Mouse (Mus musculus): ENCODE measurements around the gene Tnrc6c. TPM values are rescaled to one million over a fixed set of nuclear protein-coding genes. Genes with fewer than 3 reads are reported as not detected.

Gene Tnrc6c
- polyA plus RNA-seq, 1 experiment from 2014 or later: 12.6 TPM

GRCm38 (mm10) chr11:117729798-117730489, 75.9 kb downstream of the Tnrc6c start:
- ATAC-seq (replicated peaks; ENCODE audit: low FRiP score, low TSS enrichment, low read depth) (no peak), DNase-seq (ENCODE audit: low spot score) (no peak)
- H3K27ac ChIP-seq (ENCODE audit: low read depth): no peak overlapping the region
- no peak overlapping the region for H3K4me2 ChIP-seq (ENCODE audit: low read length)
- H3K27me3 ChIP-seq (replicated peaks; ENCODE audit: control insufficient read depth, insufficient read depth, low read length): no peaks in the 10 kb centered on the region
- H3K9me3 ChIP-seq (ENCODE audit: control insufficient read depth, low read length): no peaks in the 10 kb centered on the region
- H3K4me3 ChIP-seq (ENCODE audit: low read depth, low read length): no peak overlapping the region
- WGBS: 64% methylated on average over 7 of the region's 7 CpGs
- peaks cover 8% of the 10 kb centered on the region; the same call in 1 of the 2 replicates for H3K4me1 ChIP-seq (replicated peaks; ENCODE audit: control insufficient read depth, insufficient read depth, low read length)
- peaks cover 18% of the 10 kb centered on the region for H3K36me3 ChIP-seq (ENCODE audit: control insufficient read depth, insufficient read depth, low read length)
- H3K9ac ChIP-seq (ENCODE audit: low read length): no peak overlapping the region

GRCm38 (mm10) chr11:117730490-117730838, 76.4 kb downstream of the Tnrc6c start:
- Histone ChIP-seq H3K9ac (ENCODE audit: low read length) (no peak overlapping the region), H3K4me3 (ENCODE audit: low read depth, low read length) (no peak overlapping the region), H3K27me3 (replicated peaks; ENCODE audit: control insufficient read depth, insufficient read depth, low read length) (no peaks in the 10 kb centered on the region), H3K36me3 (ENCODE audit: control insufficient read depth, insufficient read depth, low read length) (peaks cover 23% of the 10 kb centered on the region), H3K4me2 (ENCODE audit: low read length) (no peak overlapping the region), H3K27ac (ENCODE audit: low read depth) (no peak overlapping the region), H3K9me3 (ENCODE audit: control insufficient read depth, low read length) (no peaks in the 10 kb centered on the region), H3K4me1 (replicated peaks; ENCODE audit: control insufficient read depth, insufficient read depth, low read length) (peaks cover 8% of the 10 kb centered on the region; the same call in 1 of the 2 replicates)
- WGBS: 73% methylated on average over 4 of the region's 4 CpGs
- ATAC-seq (replicated peaks; ENCODE audit: low FRiP score, low TSS enrichment, low read depth): no peak
- DNase-seq (ENCODE audit: low spot score): no peak

GRCm38 (mm10) chr11:117731470-117731869, 77.4 kb downstream of the Tnrc6c start:
- H3K9me3 ChIP-seq (ENCODE audit: control insufficient read depth, low read length): no peaks in the 10 kb centered on the region
- peaks cover 8% of the 10 kb centered on the region; the same call in 1 of the 2 replicates for H3K4me1 ChIP-seq (replicated peaks; ENCODE audit: control insufficient read depth, insufficient read depth, low read length)
- no peak overlapping the region for H3K9ac ChIP-seq (ENCODE audit: low read length)
- H3K27me3 ChIP-seq (replicated peaks; ENCODE audit: control insufficient read depth, insufficient read depth, low read length): no peaks in the 10 kb centered on the region
- no peak overlapping the region for H3K27ac ChIP-seq (ENCODE audit: low read depth)
- 69% methylated on average over 7 of the region's 7 CpGs for WGBS
- DNase-seq (ENCODE audit: low spot score) (no peak), ATAC-seq (replicated peaks; ENCODE audit: low FRiP score, low TSS enrichment, low read depth) (no peak)
- peaks cover 33% of the 10 kb centered on the region for H3K36me3 ChIP-seq (ENCODE audit: control insufficient read depth, insufficient read depth, low read length)
- no peak overlapping the region for H3K4me2 ChIP-seq (ENCODE audit: low read length)
- H3K4me3 ChIP-seq (ENCODE audit: low read depth, low read length): no peak overlapping the region

GRCm38 (mm10) chr11:117736037-117736689, 82.1 kb downstream of the Tnrc6c start:
- ATAC-seq (replicated peaks; ENCODE audit: low FRiP score, low TSS enrichment, low read depth) (no peak), DNase-seq (ENCODE audit: low spot score) (no peak)
- H3K4me1 ChIP-seq (replicated peaks; ENCODE audit: control insufficient read depth, insufficient read depth, low read length): no peaks in the 10 kb centered on the region
- H3K9me3 ChIP-seq (ENCODE audit: control insufficient read depth, low read length): no peaks in the 10 kb centered on the region
- H3K4me2 ChIP-seq (ENCODE audit: low read length): no peak overlapping the region
- H3K27me3 ChIP-seq (replicated peaks; ENCODE audit: control insufficient read depth, insufficient read depth, low read length): no peaks in the 10 kb centered on the region
- no peak overlapping the region for H3K27ac ChIP-seq (ENCODE audit: low read depth)
- H3K9ac ChIP-seq (ENCODE audit: low read length): no peak overlapping the region
- WGBS: 70% methylated on average over 5 of the region's 5 CpGs
- no peak overlapping the region for H3K4me3 ChIP-seq (ENCODE audit: low read depth, low read length)
- peaks cover 79% of the 10 kb centered on the region for H3K36me3 ChIP-seq (ENCODE audit: control insufficient read depth, insufficient read depth, low read length)

- Histone ChIP-seq H3K27ac (ENCODE audit: low read depth) (no peak overlapping the region), H3K9me3 (ENCODE audit: control insufficient read depth, low read length) (no peaks in the 10 kb centered on the region), H3K4me1 (replicated peaks; ENCODE audit: control insufficient read depth, insufficient read depth, low read length) (no peaks in the 10 kb centered on the region), H3K9ac (ENCODE audit: low read length) (no peak overlapping the region), H3K36me3 (ENCODE audit: control insufficient read depth, insufficient read depth, low read length) (peaks cover 91% of the 10 kb centered on the region), H3K4me2 (ENCODE audit: low read length) (no peak overlapping the region), H3K4me3 (ENCODE audit: low read depth, low read length) (no peak overlapping the region), H3K27me3 (replicated peaks; ENCODE audit: control insufficient read depth, insufficient read depth, low read length) (no peaks in the 10 kb centered on the region)
- ATAC-seq (replicated peaks; ENCODE audit: low FRiP score, low TSS enrichment, low read depth) (no peak), DNase-seq (ENCODE audit: low spot score) (no peak)
- WGBS: 86% methylated on average over 5 of the region's 5 CpGs
These were observed 84.0 kb downstream of the Tnrc6c start for GRCm38 (mm10) chr11:117738123-117738522.

- WGBS: 93% methylated on average over 6 of the region's 6 CpGs
These were observed 87.0 kb downstream of the Tnrc6c start for GRCm38 (mm10) chr11:117741128-117741527.

GRCm38 (mm10) chr11:117742243-117742642, 88.2 kb downstream of the Tnrc6c start:
- no peak overlapping the region for H3K27ac ChIP-seq (ENCODE audit: low read depth)
- H3K4me1 ChIP-seq (replicated peaks; ENCODE audit: control insufficient read depth, insufficient read depth, low read length): no peaks in the 10 kb centered on the region
- H3K36me3 ChIP-seq (ENCODE audit: control insufficient read depth, insufficient read depth, low read length): peaks cover 98% of the 10 kb centered on the region
- ATAC-seq (replicated peaks; ENCODE audit: low FRiP score, low TSS enrichment, low read depth): no peak
- H3K9ac ChIP-seq (ENCODE audit: low read length): no peak overlapping the region
- no peak overlapping the region for H3K4me2 ChIP-seq (ENCODE audit: low read length)
- no peaks in the 10 kb centered on the region for H3K9me3 ChIP-seq (ENCODE audit: control insufficient read depth, low read length)
- no peak overlapping the region for H3K4me3 ChIP-seq (ENCODE audit: low read depth, low read length)
- DNase-seq (ENCODE audit: low spot score): no peak
- H3K27me3 ChIP-seq (replicated peaks; ENCODE audit: control insufficient read depth, insufficient read depth, low read length): no peaks in the 10 kb centered on the region
- 90% methylated on average over 8 of the region's 8 CpGs for WGBS

More at GRCm38 (mm10) chr11:117741128-117741527, 87.0 kb downstream of the Tnrc6c start:
- DNase-seq (ENCODE audit: low spot score): no peak
- Histone ChIP-seq H3K27ac (ENCODE audit: low read depth) (no peak overlapping the region), H3K9ac (ENCODE audit: low read length) (no peak overlapping the region), H3K36me3 (ENCODE audit: control insufficient read depth, insufficient read depth, low read length) (peaks cover 97% of the 10 kb centered on the region), H3K4me3 (ENCODE audit: low read depth, low read length) (no peak overlapping the region), H3K9me3 (ENCODE audit: control insufficient read depth, low read length) (no peaks in the 10 kb centered on the region), H3K27me3 (replicated peaks; ENCODE audit: control insufficient read depth, insufficient read depth, low read length) (no peaks in the 10 kb centered on the region), H3K4me1 (replicated peaks; ENCODE audit: control insufficient read depth, insufficient read depth, low read length) (no peaks in the 10 kb centered on the region), H3K4me2 (ENCODE audit: low read length) (no peak overlapping the region)
- no peak for ATAC-seq (replicated peaks; ENCODE audit: low FRiP score, low TSS enrichment, low read depth)

- Histone ChIP-seq H3K4me2 (ENCODE audit: low read length) (no peak overlapping the region), H3K4me1 (replicated peaks; ENCODE audit: control insufficient read depth, insufficient read depth, low read length) (no peaks in the 10 kb centered on the region), H3K9ac (ENCODE audit: low read length) (no peak overlapping the region), H3K9me3 (ENCODE audit: control insufficient read depth, low read length) (no peaks in the 10 kb centered on the region), H3K27ac (ENCODE audit: low read depth) (no peak overlapping the region), H3K27me3 (replicated peaks; ENCODE audit: control insufficient read depth, insufficient read depth, low read length) (no peaks in the 10 kb centered on the region), H3K4me3 (ENCODE audit: low read depth, low read length) (no peak overlapping the region), H3K36me3 (ENCODE audit: control insufficient read depth, insufficient read depth, low read length) (peaks cover 98% of the 10 kb centered on the region)
- no peak for DNase-seq (ENCODE audit: low spot score)
- no peak for ATAC-seq (replicated peaks; ENCODE audit: low FRiP score, low TSS enrichment, low read depth)
- 85% methylated on average over 8 of the region's 8 CpGs for WGBS
These were observed 88.6 kb downstream of the Tnrc6c start for GRCm38 (mm10) chr11:117742715-117743114.

Data from intestine, embryonic 14.5 days (tissue).